Mouse (Mus musculus): ENCODE results near the gene Mdn1. TPM values are rescaled to one million over a fixed set of nuclear protein-coding genes. Genes with fewer than 3 reads are reported as not detected.

The Mdn1 gene
- polyA plus RNA-seq (2012; fragmentation: generic; extraction: Trizol) = 8.7 TPM

- peak within 1 kb of the TSS; percentile 84 for H3K4me3 ChIP-seq
- H3K36me3 ChIP-seq (ENCODE audit: control insufficient read depth, insufficient read depth) = no peaks in the 10 kb centered on the region
- peak; percentile 88 for TF ChIP-seq POLR2AphosphoS2 (IDR thresholded peaks at IDR 0.05; ENCODE audit: insufficient read length, low read depth)
- peak; percentile 83 for TF ChIP-seq SRF (IDR thresholded peaks at IDR 0.05; ENCODE audit: control insufficient read depth, insufficient read length, low read depth)
- no peak for TF ChIP-seq TCF3 (IDR thresholded peaks at IDR 0.05; ENCODE audit: insufficient read length, low read depth)
- no peak for TF ChIP-seq TCF12 (IDR thresholded peaks at IDR 0.05; ENCODE audit: insufficient read depth, poor library complexity, severe bottlenecking)
- TF ChIP-seq REST (IDR thresholded peaks at IDR 0.05; ENCODE audit: insufficient read depth, insufficient read length) = no peak
- TF ChIP-seq USF1 (IDR thresholded peaks at IDR 0.05; ENCODE audit: low read depth) = peak; percentile 32
- no peak for TF ChIP-seq MYOG (IDR thresholded peaks at IDR 0.05; ENCODE audit: control insufficient read depth in 1 of 3, insufficient read depth in 1 of 3, insufficient read length in 2 of 3, low read depth in 2 of 3)
- TF ChIP-seq E2F4 (IDR thresholded peaks at IDR 0.05; ENCODE audit: insufficient read depth) = no peak
- 0 out of 2 replicates have a peak, but pooled peaks have one; percentile 57 for TF ChIP-seq CEBPB (IDR thresholded peaks at IDR 0.05; ENCODE audit: insufficient read depth, poor library complexity, severe bottlenecking)
- TF ChIP-seq POLR2A (IDR thresholded peaks at IDR 0.05; ENCODE audit: insufficient read length, low read depth) = peak; percentile 75
- no peak for TF ChIP-seq MAX (IDR thresholded peaks at IDR 0.05; ENCODE audit: low read depth)
- TF ChIP-seq MYOD1 (IDR thresholded peaks at IDR 0.05; ENCODE audit: control insufficient read depth in 1 of 3, insufficient read length in 2 of 3, low read depth in 2 of 3) = peak in 1 of 3 experiments; percentile 12
- no peaks in the 10 kb centered on the region for H3K27me3 ChIP-seq (ENCODE audit: control insufficient read depth, insufficient read depth, insufficient read length)
- H3K79me2 ChIP-seq (ENCODE audit: control insufficient read depth, insufficient read depth) = peaks cover 51% of the 10 kb centered on the region
- peak within 1 kb of the TSS; percentile 98 for H3K4me2 ChIP-seq (ENCODE audit: low read depth)
- H3ac ChIP-seq (ENCODE audit: control insufficient read depth, insufficient read length) = peak within 1 kb of the TSS; percentile 48
These were observed at the start of gene Mdn1 for GRCm38 (mm10) chr4:32656918-32657662. TSS of gene Mdn1 (plus strand) at chr4:32657119.

- H3K4me3 ChIP-seq = peak within 1 kb of the TSS; percentile 59
- TF ChIP-seq MYOD1 (IDR thresholded peaks at IDR 0.05; ENCODE audit: control insufficient read depth in 1 of 3, insufficient read length in 2 of 3, low read depth in 2 of 3) (peak in 1 of 3 experiments; percentile 25), POLR2AphosphoS2 (IDR thresholded peaks at IDR 0.05; ENCODE audit: insufficient read length, low read depth) (peak; percentile 73), CEBPB (IDR thresholded peaks at IDR 0.05; ENCODE audit: insufficient read depth, poor library complexity, severe bottlenecking) (no peak), POLR2A (IDR thresholded peaks at IDR 0.05; ENCODE audit: insufficient read length, low read depth) (peak; percentile 75), REST (IDR thresholded peaks at IDR 0.05; ENCODE audit: insufficient read depth, insufficient read length) (no peak), E2F4 (IDR thresholded peaks at IDR 0.05; ENCODE audit: insufficient read depth) (peak; percentile 92)
- peak within 1 kb of the TSS; percentile 93 for H3K4me2 ChIP-seq (ENCODE audit: low read depth)
- H3K36me3 ChIP-seq (ENCODE audit: control insufficient read depth, insufficient read depth) = no peaks in the 10 kb centered on the region
- no peaks in the 10 kb centered on the region for H3K27me3 ChIP-seq (ENCODE audit: control insufficient read depth, insufficient read depth, insufficient read length)
- peak within 1 kb of the TSS; percentile 47 for H3ac ChIP-seq (ENCODE audit: control insufficient read depth, insufficient read length)
- H3K79me2 ChIP-seq (ENCODE audit: control insufficient read depth, insufficient read depth) = peaks cover 46% of the 10 kb centered on the region
These were observed 41.7 kb upstream of the Mdn1 start, which contains the start of gene Casp8ap2 for GRCm38 (mm10) chr4:32615034-32615881. TSS of gene Casp8ap2 (plus strand) at chr4:32615451.

- Histone ChIP-seq H3K4me2 (ENCODE audit: low read depth) (no peak overlapping the region), H3K27me3 (ENCODE audit: control insufficient read depth, insufficient read depth, insufficient read length) (no peaks in the 10 kb centered on the region), H3K36me3 (ENCODE audit: control insufficient read depth, insufficient read depth) (no peaks in the 10 kb centered on the region), H3ac (ENCODE audit: control insufficient read depth, insufficient read length) (no peak overlapping the region), H3K79me2 (ENCODE audit: control insufficient read depth, insufficient read depth) (peaks cover 78% of the 10 kb centered on the region), H3K4me3 (no peak overlapping the region)
- no peak for TF ChIP-seq MYOG (IDR thresholded peaks at IDR 0.05; ENCODE audit: control insufficient read depth in 1 of 3, insufficient read depth in 1 of 3, insufficient read length in 2 of 3, low read depth in 2 of 3)
- TF ChIP-seq MAX (IDR thresholded peaks at IDR 0.05; ENCODE audit: low read depth) = no peak
- no peak for TF ChIP-seq MYOD1 (IDR thresholded peaks at IDR 0.05; ENCODE audit: control insufficient read depth in 1 of 3, insufficient read length in 2 of 3, low read depth in 2 of 3)
- no peak for TF ChIP-seq SRF (IDR thresholded peaks at IDR 0.05; ENCODE audit: control insufficient read depth, insufficient read length, low read depth)
- TF ChIP-seq POLR2A (IDR thresholded peaks at IDR 0.05; ENCODE audit: insufficient read length, low read depth) = no peak
- TF ChIP-seq TCF3 (IDR thresholded peaks at IDR 0.05; ENCODE audit: insufficient read length, low read depth) = no peak
- no peak for TF ChIP-seq REST (IDR thresholded peaks at IDR 0.05; ENCODE audit: insufficient read depth, insufficient read length)
- no peak for TF ChIP-seq POLR2AphosphoS2 (IDR thresholded peaks at IDR 0.05; ENCODE audit: insufficient read length, low read depth)
- no peak for TF ChIP-seq USF1 (IDR thresholded peaks at IDR 0.05; ENCODE audit: low read depth)
These were observed 35.3 kb upstream of the Mdn1 start for GRCm38 (mm10) chr4:32621637-32622036.

GRCm38 (mm10) chr4:32651669-32652068, 5.2 kb upstream of the Mdn1 start:
- Histone ChIP-seq H3K4me2 (ENCODE audit: low read depth) (no peak overlapping the region), H3K36me3 (ENCODE audit: control insufficient read depth, insufficient read depth) (peaks cover 18% of the 10 kb centered on the region), H3K79me2 (ENCODE audit: control insufficient read depth, insufficient read depth) (no peaks in the 10 kb centered on the region), H3K27me3 (ENCODE audit: control insufficient read depth, insufficient read depth, insufficient read length) (no peaks in the 10 kb centered on the region), H3ac (ENCODE audit: control insufficient read depth, insufficient read length) (no peak overlapping the region), H3K4me3 (no peak overlapping the region)
- no peak for TF ChIP-seq POLR2A (IDR thresholded peaks at IDR 0.05; ENCODE audit: insufficient read length, low read depth)
- no peak for TF ChIP-seq CEBPB (IDR thresholded peaks at IDR 0.05; ENCODE audit: insufficient read depth, poor library complexity, severe bottlenecking)
- TF ChIP-seq SRF (IDR thresholded peaks at IDR 0.05; ENCODE audit: control insufficient read depth, insufficient read length, low read depth) = no peak
- no peak for TF ChIP-seq TCF12 (IDR thresholded peaks at IDR 0.05; ENCODE audit: insufficient read depth, poor library complexity, severe bottlenecking)
- TF ChIP-seq MAX (IDR thresholded peaks at IDR 0.05; ENCODE audit: low read depth) = no peak
- TF ChIP-seq E2F4 (IDR thresholded peaks at IDR 0.05; ENCODE audit: insufficient read depth) = no peak
- TF ChIP-seq TCF3 (IDR thresholded peaks at IDR 0.05; ENCODE audit: insufficient read length, low read depth) = no peak
- TF ChIP-seq MYOG (IDR thresholded peaks at IDR 0.05; ENCODE audit: control insufficient read depth in 1 of 3, insufficient read depth in 1 of 3, insufficient read length in 2 of 3, low read depth in 2 of 3) = no peak
- TF ChIP-seq USF1 (IDR thresholded peaks at IDR 0.05; ENCODE audit: low read depth) = no peak
- no peak for TF ChIP-seq MYOD1 (IDR thresholded peaks at IDR 0.05; ENCODE audit: control insufficient read depth in 1 of 3, insufficient read length in 2 of 3, low read depth in 2 of 3)
- no peak for TF ChIP-seq POLR2AphosphoS2 (IDR thresholded peaks at IDR 0.05; ENCODE audit: insufficient read length, low read depth)
